Mouse (Mus musculus) adrenal gland, postnatal 10 days (tissue): ENCODE measurements around the gene Bcr. TPM values are rescaled to one million over a fixed set of nuclear protein-coding genes. Genes with fewer than 3 reads are reported as not detected.

ENCODE experiments used
- DNase-seq: peaks from one replicate; pipeline ENCODE4 v3.0.0; 2021; ENCODE audit warnings: mixed read lengths
- total RNA-seq, 2 experiments: library from RNA; stranded (reverse); gene quantifications; 2 replicates each; pipeline ENCODE4 v1.2.3; 2021

Gene Bcr
- total RNA-seq, 2 experiments from 2014 or later, result 21.6 to 24.0 TPM

- no peak for DNase-seq
Measured at GRCm38 (mm10) chr10:75056255-75056654, 4.1 kb upstream of the Bcr start.

GRCm38 (mm10) chr10:75058336-75058735 is 2.1 kb upstream of the Bcr start:
- DNase-seq, result no peak

- DNase-seq, result no peak
Measured at GRCm38 (mm10) chr10:75058761-75059395, 1.5 kb upstream of the Bcr start.

- peak; percentile 81 for DNase-seq
Measured at GRCm38 (mm10) chr10:75059396-75059795, 996 bp upstream of the Bcr start.

GRCm38 (mm10) chr10:75060843-75061235 is 447 bp downstream of the Bcr start:
- peak; percentile 40 for DNase-seq

GRCm38 (mm10) chr10:75061341-75062188 is 1.2 kb downstream of the Bcr start:
- peak; percentile 50 for DNase-seq

- peak; percentile 33 for DNase-seq
Measured at GRCm38 (mm10) chr10:75062189-75062561, 1.8 kb downstream of the Bcr start.

- no peak for DNase-seq
Measured at GRCm38 (mm10) chr10:75062621-75063020, 2.2 kb downstream of the Bcr start.

GRCm38 (mm10) chr10:75063301-75063965 is 3.0 kb downstream of the Bcr start:
- DNase-seq, result peak; percentile 24

- no peak for DNase-seq
Measured at GRCm38 (mm10) chr10:75065691-75066090, 5.3 kb downstream of the Bcr start.

GRCm38 (mm10) chr10:75067446-75067845 is 7.1 kb downstream of the Bcr start:
- no peak for DNase-seq

GRCm38 (mm10) chr10:75068086-75068485 is 7.7 kb downstream of the Bcr start:
- no peak for DNase-seq

GRCm38 (mm10) chr10:75068624-75069328 is 8.4 kb downstream of the Bcr start:
- no peak for DNase-seq

- DNase-seq, result peak; percentile 36
Measured at GRCm38 (mm10) chr10:75070281-75070976, 10.0 kb downstream of the Bcr start.

- DNase-seq, result no peak
Measured at GRCm38 (mm10) chr10:75075665-75076064, 15.3 kb downstream of the Bcr start.

- no peak for DNase-seq
Measured at GRCm38 (mm10) chr10:75078174-75079128, 18.1 kb downstream of the Bcr start.

- no peak for DNase-seq
Measured at GRCm38 (mm10) chr10:75085330-75085729, 24.9 kb downstream of the Bcr start.

- no peak for DNase-seq
Measured at GRCm38 (mm10) chr10:75088471-75088870, 28.1 kb downstream of the Bcr start.

GRCm38 (mm10) chr10:75091478-75092152 is 31.2 kb downstream of the Bcr start:
- DNase-seq, result no peak
